Mouse (Mus musculus) stomach, postnatal 0 days (tissue): ENCODE data around the gene Cd68.

Source experiments
- CTCF ChIP-seq: IDR thresholded peaks from 2 replicates; pipeline ENCODE4 v1.5.1; 2016; ENCODE audit warnings: antibody characterized with exemption, low read depth, mild to moderate bottlenecking, moderate library complexity
- EP300 ChIP-seq: optimal IDR thresholded peaks from 2 replicates; pipeline ENCODE3; 2016; ENCODE audit warnings: antibody characterized with exemption

DNA sequence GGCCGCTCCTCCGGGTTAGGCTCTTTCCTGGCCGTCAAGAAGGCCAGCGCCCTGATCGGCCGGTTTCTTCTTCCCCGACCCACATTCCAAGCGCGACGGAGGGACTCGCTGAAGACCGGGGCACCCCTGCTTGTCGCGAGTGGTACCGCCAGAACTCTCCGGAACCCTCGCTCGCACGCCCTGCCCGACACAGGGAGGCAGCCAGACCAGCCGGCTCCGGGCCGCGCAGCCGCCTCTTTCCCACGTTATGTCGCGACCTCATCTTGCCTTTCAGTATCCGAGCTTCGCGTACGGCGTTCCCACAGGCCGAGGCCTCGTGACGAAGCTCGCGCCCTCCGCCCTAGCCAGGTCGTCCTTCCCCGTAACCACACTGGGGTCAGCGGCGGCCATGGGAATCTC, 5.8 kb upstream of the Cd68 start:
- no peak for TF ChIP-seq CTCF
- TF ChIP-seq EP300: no peak
